9 mouse cellular contexts compared by ENCODE assay signal in genomic region chr3:126667451-126667850, GRCm38 (mm10).
DNase-seq lines count a peak whose midpoint lies in the region; ATAC-seq and TF ChIP-seq lines count a peak whose summit lies in the region.
"Had no signal": no experiment of that assay in that cellular context is flagged by ENCODE, and none has a peak within 500 bp of the region (broad histone marks: within the 10 kb centered on the region; RNA-seq: fewer than 3 reads in every experiment).

No protein-coding gene starts in this region.

- H3K4me1 ChIP-seq in heart, postnatal 0 days (ENCODE audit: control insufficient read depth, insufficient read depth), result peaks cover 46% of the 10 kb centered on the region
- H3K4me1 ChIP-seq in stomach, postnatal 0 days (replicated peaks; ENCODE audit: control insufficient read depth, insufficient read depth), result peaks cover 5% of the 10 kb centered on the region; the same call in 1 of the 2 replicates
- H3K4me1 ChIP-seq: liver, embryonic 13.5 days had no signal

- ATAC-seq in heart, postnatal 0 days (ENCODE audit: insufficient read depth, low read depth), result peak; percentile 76
- ATAC-seq in stomach, postnatal 0 days (ENCODE audit: low FRiP score, low TSS enrichment), result peak; percentile 50; the same call in 1 of the 2 replicates

- no peaks in the 10 kb centered on the region for H3K36me3 ChIP-seq in heart, postnatal 0 days (replicated peaks; ENCODE audit: control insufficient read depth, insufficient read depth, low read length)
- H3K36me3 ChIP-seq in stomach, postnatal 0 days (ENCODE audit: control insufficient read depth, insufficient read depth, low read length), result no peaks in the 10 kb centered on the region
- H3K36me3 ChIP-seq: liver, embryonic 13.5 days had no signal

- no peak overlapping the region for H3K4me3 ChIP-seq in heart, postnatal 0 days (ENCODE audit: low read depth, low read length)
- no peak overlapping the region for H3K4me3 ChIP-seq in stomach, postnatal 0 days (ENCODE audit: low read depth, low read length)
- H3K4me3 ChIP-seq: liver, embryonic 13.5 days had no signal

- no peak overlapping the region for H3K9ac ChIP-seq in heart, postnatal 0 days (replicated peaks; ENCODE audit: low read depth, low read length)
- no peak overlapping the region for H3K9ac ChIP-seq in stomach, postnatal 0 days (ENCODE audit: low read length)
- H3K9ac ChIP-seq: liver, embryonic 13.5 days had no signal

- no peak for TF ChIP-seq CTCF in heart, postnatal 0 days (IDR thresholded peaks at IDR 0.05; ENCODE audit: low read depth)
- TF ChIP-seq CTCF in stomach, postnatal 0 days (IDR thresholded peaks at IDR 0.05; ENCODE audit: low read depth), result no peak

- H3K4me2 ChIP-seq in heart, postnatal 0 days (ENCODE audit: low read depth, low read length), result peak overlapping the region; percentile 41; the same call in 1 of the 2 replicates
- 0 out of 2 replicates have a peak overlapping the region, but pooled peaks have one; percentile 19 for H3K4me2 ChIP-seq in stomach, postnatal 0 days (replicated peaks; ENCODE audit: low read depth)
- H3K4me2 ChIP-seq: liver, embryonic 13.5 days had no signal

- peak; percentile 58 for DNase-seq in Muller cell, postnatal 12 days (ENCODE audit: inconsistent ontology term)
- DNase-seq in adrenal gland, postnatal 36 days, result peak; percentile 57 to 74
- peak; percentile 65 for DNase-seq in fibroblast of lung, adult 2 months (ENCODE audit: low read depth)
- peak; percentile 68 for DNase-seq in heart, postnatal 0 days (ENCODE audit: low spot score)
- DNase-seq in layer of hippocampus, adult 18-20 months (ENCODE audit: low spot score in 2 of 2), result peak; percentile 26 to 65
- DNase-seq in lung, postnatal 36 days, result peak; percentile 76
- peak; percentile 40 for DNase-seq in stomach, postnatal 0 days (ENCODE audit: low spot score)
- no peak for DNase-seq in thymus, postnatal 10 days (ENCODE audit: low spot score in 2 of 2)
- DNase-seq: liver, embryonic 13.5 days had no signal

- 31% methylated on average over 7 of the region's 7 CpGs for WGBS in heart, postnatal 0 days
- 51% methylated on average over 7 of the region's 7 CpGs for WGBS in stomach, postnatal 0 days

- H3K27me3 ChIP-seq in heart, postnatal 0 days (ENCODE audit: control insufficient read depth, insufficient read depth, low read length), result no peaks in the 10 kb centered on the region
- no peaks in the 10 kb centered on the region for H3K27me3 ChIP-seq in stomach, postnatal 0 days (ENCODE audit: control insufficient read depth, insufficient read depth, low read length)
- H3K27me3 ChIP-seq: liver, embryonic 13.5 days had no signal

- H3K27ac ChIP-seq in heart, postnatal 0 days (ENCODE audit: low read depth), result peak overlapping the region; percentile 89
- peak overlapping the region; percentile 50 for H3K27ac ChIP-seq in stomach, postnatal 0 days (replicated peaks)
- H3K27ac ChIP-seq: liver, embryonic 13.5 days had no signal

- TF ChIP-seq EP300 in heart, postnatal 0 days (IDR thresholded peaks at IDR 0.05; ENCODE audit: low read depth), result no peak
- TF ChIP-seq EP300 in stomach, postnatal 0 days (optimal IDR thresholded peaks at IDR 0.05), result no peak

- H3K9me3 ChIP-seq in heart, postnatal 0 days (replicated peaks; ENCODE audit: control insufficient read depth, low read length), result no peaks in the 10 kb centered on the region
- no peaks in the 10 kb centered on the region for H3K9me3 ChIP-seq in stomach, postnatal 0 days (ENCODE audit: control insufficient read depth, low read length)
- H3K9me3 ChIP-seq: liver, embryonic 13.5 days had no signal

Comparison
In these comparisons a context has a peak if more than half of its experiments do, and no peak if none do; other contexts are left out.
1. DNase-seq: peak in Muller cell, postnatal 12 days (single experiment), adrenal gland, postnatal 36 days (2 of 2), fibroblast of lung, adult 2 months (single experiment), heart, postnatal 0 days (single experiment), layer of hippocampus, adult 18-20 months (2 of 2), lung, postnatal 36 days (single experiment) and stomach, postnatal 0 days (single experiment); none in thymus, postnatal 10 days (0 of 2).